Mouse (Mus musculus): ENCODE results near the gene Kdm5a.

The Kdm5a gene

DNA sequence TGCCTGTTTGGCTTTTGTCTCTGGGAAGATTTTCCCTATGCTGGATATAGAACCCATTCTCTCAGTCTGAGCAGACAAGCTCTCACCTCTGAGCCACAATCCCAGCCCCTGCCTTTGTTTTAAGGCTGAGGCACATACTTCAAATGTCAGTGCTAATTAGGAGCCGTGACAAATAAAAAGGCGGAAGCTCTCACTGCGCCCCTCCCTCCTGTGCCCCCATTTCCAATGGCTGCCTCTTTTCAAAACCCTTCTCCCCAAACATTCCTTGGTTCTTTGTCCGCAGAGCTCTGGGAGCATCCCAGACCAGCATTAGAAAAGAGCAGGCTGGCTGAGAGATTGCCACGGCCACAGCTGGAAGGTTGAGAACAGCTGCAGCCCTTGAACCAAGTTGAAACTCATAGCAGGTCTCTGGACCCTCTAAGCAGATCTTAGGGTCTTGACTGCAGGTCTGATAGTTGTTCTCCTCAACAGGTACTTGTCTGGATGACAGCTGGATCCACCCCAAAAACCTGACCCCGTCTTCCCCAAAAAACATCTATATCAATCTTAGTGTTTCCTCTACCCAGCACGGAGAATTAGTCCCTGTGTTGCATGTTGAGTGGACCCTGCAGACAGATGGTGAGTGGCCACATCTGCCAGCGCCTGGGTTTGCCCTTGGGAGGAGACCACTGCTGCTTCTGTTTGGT lies 108.7 kb downstream of the Kdm5a start:
- no peak for DNase-seq

- peak; percentile 39 for DNase-seq
Measured at GRCm38 (mm10) chr6:120473427-120473826, 109.5 kb downstream of the Kdm5a start.

DNA sequence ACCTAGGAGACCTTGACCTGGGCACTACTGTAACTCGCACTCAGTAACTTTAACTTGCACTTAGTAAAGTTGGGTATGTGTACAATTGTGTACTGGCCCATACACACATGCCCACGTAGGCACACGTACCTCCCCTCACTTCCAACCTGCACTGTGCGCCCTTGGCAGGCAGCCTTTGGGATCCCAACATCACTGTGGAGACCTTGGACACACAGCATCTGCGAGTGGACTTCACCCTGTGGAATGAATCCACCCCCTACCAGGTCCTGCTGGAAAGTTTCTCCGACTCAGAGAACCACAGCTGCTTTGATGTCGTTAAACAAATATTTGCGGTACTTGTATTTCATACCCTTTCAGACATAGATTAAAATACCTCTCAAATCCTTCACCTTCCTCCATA lies 111.4 kb downstream of the Kdm5a start:
- DNase-seq: peak; percentile 53

- no peak for DNase-seq
Measured at GRCm38 (mm10) chr6:120479302-120479701, 115.4 kb downstream of the Kdm5a start.

GRCm38 (mm10) chr6:120480361-120480760 lies 116.4 kb downstream of the Kdm5a start:
- DNase-seq: no peak

DNA sequence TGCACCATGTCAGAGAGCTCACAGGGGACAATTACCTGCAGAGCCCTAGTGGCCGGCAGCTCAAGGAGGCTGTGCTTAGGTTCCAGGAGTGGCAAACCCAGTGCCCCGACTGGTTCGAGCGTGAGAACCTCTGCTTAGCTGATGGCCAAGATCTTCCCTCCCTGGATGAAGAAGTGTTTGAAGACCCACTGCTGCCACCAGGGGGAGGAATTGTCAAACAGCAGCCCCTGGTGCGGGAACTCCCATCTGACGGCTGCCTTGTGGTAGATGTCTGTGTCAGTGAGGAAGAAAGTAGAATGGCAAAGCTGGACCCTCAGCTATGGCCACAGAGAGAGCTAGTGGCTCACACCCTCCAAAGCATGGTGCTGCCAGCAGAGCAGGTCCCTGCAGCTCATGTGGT lies 117.6 kb downstream of the Kdm5a start:
- peak; percentile 18 for DNase-seq

DNA sequence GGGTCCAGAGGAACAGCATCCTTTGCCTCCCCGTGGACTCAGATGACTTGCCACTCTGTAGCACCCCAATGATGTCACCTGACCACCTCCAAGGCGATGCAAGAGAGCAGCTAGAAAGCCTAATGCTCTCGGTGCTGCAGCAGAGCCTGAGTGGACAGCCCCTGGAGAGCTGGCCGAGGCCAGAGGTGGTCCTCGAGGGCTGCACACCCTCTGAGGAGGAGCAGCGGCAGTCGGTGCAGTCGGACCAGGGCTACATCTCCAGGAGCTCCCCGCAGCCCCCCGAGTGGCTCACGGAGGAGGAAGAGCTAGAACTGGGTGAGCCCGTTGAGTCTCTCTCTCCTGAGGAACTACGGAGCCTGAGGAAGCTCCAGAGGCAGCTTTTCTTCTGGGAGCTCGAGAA lies 118.1 kb downstream of the Kdm5a start:
- DNase-seq: no peak

GRCm38 (mm10) chr6:120482756-120483155 lies 118.8 kb downstream of the Kdm5a start:
- DNase-seq: no peak

DNA sequence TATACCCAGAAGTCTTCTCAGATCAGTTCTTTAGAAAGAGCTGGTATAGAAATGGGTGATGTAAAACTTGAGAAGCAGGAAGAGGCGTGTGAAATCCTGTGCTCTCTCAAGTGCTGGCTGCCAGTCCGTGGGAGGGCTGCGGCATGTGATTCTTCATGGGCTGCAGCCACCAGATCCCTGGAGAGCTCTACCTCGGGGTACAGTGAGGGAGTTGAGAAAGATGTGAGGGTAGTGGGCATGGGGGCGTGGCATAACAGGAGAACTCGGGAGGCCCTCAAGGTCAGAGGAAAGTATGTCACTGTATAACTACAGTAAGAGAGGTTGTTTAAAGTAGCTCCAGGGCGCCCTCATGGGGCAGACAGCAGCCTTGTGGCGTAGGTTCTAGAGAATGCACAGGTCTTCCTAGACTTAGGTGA lies 119.3 kb downstream of the Kdm5a start:
- peak; percentile 65 for DNase-seq

GRCm38 (mm10) chr6:120485038-120485437 lies 121.1 kb downstream of the Kdm5a start:
- no peak for DNase-seq

GRCm38 (mm10) chr6:120486051-120486510 lies 122.2 kb downstream of the Kdm5a start:
- no peak for DNase-seq

DNA sequence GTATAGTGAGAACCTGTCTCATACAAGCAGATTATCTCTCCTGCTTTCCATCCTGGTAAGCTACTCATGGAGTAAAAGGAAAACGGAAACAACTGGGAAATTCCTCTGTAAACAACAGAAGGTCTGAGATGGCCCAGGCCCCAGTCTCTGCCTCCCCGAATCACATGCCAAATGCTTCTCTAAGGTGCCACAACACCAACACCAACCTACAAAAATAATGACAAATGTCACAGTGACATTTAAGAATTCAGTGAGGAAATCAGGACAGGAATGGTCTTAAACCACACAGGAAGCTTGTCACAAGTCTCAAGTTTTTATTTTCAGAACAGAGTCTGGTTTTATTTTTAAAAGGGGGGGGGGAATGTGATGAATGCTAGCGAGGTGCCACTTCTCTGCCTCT lies 124.7 kb downstream of the Kdm5a start:
- no peak for DNase-seq

DNA sequence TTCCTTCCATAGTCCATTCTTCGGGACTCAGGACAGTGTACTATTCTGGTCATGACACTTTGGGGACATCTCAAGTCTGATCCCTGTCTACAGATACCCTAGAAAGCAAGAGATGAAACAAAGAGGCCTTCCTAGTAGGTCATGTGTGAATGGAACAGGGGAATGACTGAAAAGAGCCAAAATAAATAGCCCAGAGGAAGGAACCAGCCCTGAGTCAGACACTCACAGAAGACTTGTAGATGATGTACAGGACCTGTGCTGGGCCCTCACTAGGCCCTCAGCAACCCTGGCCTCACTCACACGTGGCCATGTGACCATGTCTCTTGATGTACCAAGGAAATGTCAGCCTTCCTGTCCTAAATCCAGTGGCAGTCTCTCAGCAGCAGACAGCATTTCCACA lies 125.5 kb downstream of the Kdm5a start:
- no peak for DNase-seq

DNA sequence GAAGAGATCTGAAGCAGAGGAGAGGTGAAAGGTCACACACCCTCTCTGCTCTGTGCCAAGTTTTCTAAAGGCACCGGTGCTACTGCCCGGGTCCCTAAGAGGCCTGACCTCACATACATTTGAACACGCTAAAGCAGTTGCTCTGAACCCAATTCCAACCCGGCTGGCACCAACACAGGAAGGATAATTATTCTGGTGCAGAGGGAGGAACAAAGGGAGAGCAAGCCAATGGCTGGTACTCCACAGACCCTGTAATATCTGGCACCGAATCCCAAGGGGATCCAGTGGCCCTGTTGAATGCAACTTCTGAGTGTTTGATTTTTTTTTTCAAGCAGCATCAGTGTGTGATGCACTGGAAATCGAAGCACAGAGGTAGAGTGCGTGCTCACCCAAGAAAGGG lies 127.1 kb downstream of the Kdm5a start:
- DNase-seq: no peak

GRCm38 (mm10) chr6:120491862-120492498 lies 128.1 kb downstream of the Kdm5a start:
- DNase-seq: no peak

GRCm38 (mm10) chr6:120492499-120493373 lies 128.8 kb downstream of the Kdm5a start:
- DNase-seq: peak; percentile 36

- DNase-seq: peak; percentile 16
Measured at GRCm38 (mm10) chr6:120493374-120494181, 129.7 kb downstream of the Kdm5a start, which contains the start of gene Tmem121b. TSS of gene Tmem121b (minus strand) at chr6:120493807.
